Mouse (Mus musculus): ENCODE data around the gene Phlda3. TPM values are rescaled to one million over a fixed set of nuclear protein-coding genes. Genes with fewer than 3 reads are reported as not detected.

The Phlda3 gene
- 2.4 TPM for polyA plus RNA-seq (2014; fragmentation: Illumina TruSeq; extraction: RNeasy Lipid Tissue Mini Kit (QIAGEN cat#74804); ENCODE audit: low read depth, low replicate concordance)

GRCm38 (mm10) chr1:135765645-135766591, at the start of gene Phlda3:
TSS of gene Phlda3 (plus strand) at chr1:135766119.

GRCm38 (mm10) chr1:135719983-135720382, 45.9 kb upstream of the Phlda3 start, which contains the start of gene Csrp1:
TSS of gene Csrp1 (plus strand) at chr1:135720061.

GRCm38 (mm10) chr1:135778780-135779535, 13.0 kb downstream of the Phlda3 start, which contains the start of gene Tnni1:
TSS of gene Tnni1 (plus strand) at chr1:135779434.

DNA sequence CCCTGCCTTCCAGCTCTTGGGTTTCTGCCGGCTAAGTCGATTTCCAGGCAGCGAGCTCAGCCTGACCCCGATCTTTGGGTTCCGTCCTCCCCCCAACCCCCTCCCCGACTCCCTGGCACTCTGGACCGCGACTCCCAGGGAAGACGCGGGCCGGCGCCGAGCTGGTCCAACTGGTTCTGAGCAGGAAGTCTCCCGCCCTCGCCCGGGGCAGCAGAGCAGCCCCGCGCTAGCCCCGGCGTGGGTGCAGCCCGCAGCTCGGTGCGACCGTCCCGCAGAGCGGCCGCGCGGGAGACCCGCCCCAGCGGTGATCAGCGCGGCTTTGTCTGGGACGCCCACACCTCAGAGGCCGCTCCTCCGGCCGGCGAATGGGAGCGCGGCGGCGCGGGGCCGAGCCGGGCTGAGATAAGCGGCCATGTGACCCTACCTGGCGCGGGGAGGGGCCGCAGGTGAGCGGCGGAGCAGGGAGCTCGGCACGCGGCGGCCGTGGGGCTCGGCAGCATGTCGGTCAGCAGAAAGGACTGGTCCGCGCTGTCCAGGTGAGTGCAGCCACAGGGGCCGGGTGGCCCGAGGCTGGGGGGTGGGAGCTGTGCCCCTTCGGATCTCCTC, 52.7 kb downstream of the Phlda3 start, which contains the start of gene Lad1:
Gene Lad1 (plus strand): TSS at position 118 of the 606 bp plus-strand sequence.

Other genes starting within 250 kb of the Phlda3 start
- gene Nav1, start 158.8 kb upstream of the Phlda3 start, polyA plus RNA-seq (2014; fragmentation: Illumina TruSeq; extraction: RNeasy Lipid Tissue Mini Kit (QIAGEN cat#74804); ENCODE audit: low read depth, low replicate concordance) = 7.5 TPM
- 26.5 TPM for gene Csrp1, start 46.1 kb upstream of the Phlda3 start, polyA plus RNA-seq (2014; fragmentation: Illumina TruSeq; extraction: RNeasy Lipid Tissue Mini Kit (QIAGEN cat#74804); ENCODE audit: low read depth, low replicate concordance)
- gene Tnni1, start 13.3 kb downstream of the Phlda3 start, polyA plus RNA-seq (2014; fragmentation: Illumina TruSeq; extraction: RNeasy Lipid Tissue Mini Kit (QIAGEN cat#74804); ENCODE audit: low read depth, low replicate concordance) = not detected
- gene Lad1, start 52.5 kb downstream of the Phlda3 start, polyA plus RNA-seq (2014; fragmentation: Illumina TruSeq; extraction: RNeasy Lipid Tissue Mini Kit (QIAGEN cat#74804); ENCODE audit: low read depth, low replicate concordance) = not detected
- gene Tnnt2, start 70.2 kb downstream of the Phlda3 start, polyA plus RNA-seq (2014; fragmentation: Illumina TruSeq; extraction: RNeasy Lipid Tissue Mini Kit (QIAGEN cat#74804); ENCODE audit: low read depth, low replicate concordance) = 3.4 TPM
- gene Pkp1, start 153.1 kb downstream of the Phlda3 start, polyA plus RNA-seq (2014; fragmentation: Illumina TruSeq; extraction: RNeasy Lipid Tissue Mini Kit (QIAGEN cat#74804); ENCODE audit: low read depth, low replicate concordance) = not detected
- 0.23 TPM for gene Igfn1, start 240.2 kb downstream of the Phlda3 start, polyA plus RNA-seq (2014; fragmentation: Illumina TruSeq; extraction: RNeasy Lipid Tissue Mini Kit (QIAGEN cat#74804); ENCODE audit: low read depth, low replicate concordance)
- gene Tmem9, start 242.0 kb downstream of the Phlda3 start, polyA plus RNA-seq (2014; fragmentation: Illumina TruSeq; extraction: RNeasy Lipid Tissue Mini Kit (QIAGEN cat#74804); ENCODE audit: low read depth, low replicate concordance) = 5.1 TPM

All from adrenal gland, adult 10 weeks (tissue).